31 mouse cellular contexts compared by ENCODE assay signal in the genomic region with DNA sequence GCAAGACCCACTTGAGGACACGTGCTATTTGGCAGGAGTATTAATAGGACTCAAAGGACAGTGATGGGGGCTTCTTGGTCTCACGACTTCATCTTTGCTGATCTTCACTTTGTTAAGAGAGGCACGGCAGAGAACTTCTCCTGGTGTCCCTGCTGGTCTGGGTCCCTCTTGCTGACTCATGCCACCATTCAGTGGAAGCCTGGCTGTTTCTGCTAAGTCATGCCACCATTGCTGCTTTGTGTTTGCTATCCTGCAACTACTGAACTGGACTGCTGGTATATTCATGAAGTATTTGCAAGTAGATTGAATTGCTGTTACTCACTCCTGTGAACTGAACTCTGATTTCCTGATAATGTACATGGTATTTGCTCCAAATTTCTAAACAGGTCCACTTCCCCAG. TPM values are rescaled to one million over a fixed set of nuclear protein-coding genes. Genes with fewer than 3 reads are reported as not detected.
DNase-seq lines count a peak whose midpoint lies in the region; ATAC-seq and TF ChIP-seq lines count a peak whose summit lies in the region.
"Had no signal": no experiment of that assay in that cellular context is flagged by ENCODE, and none has a peak within 500 bp of the region (broad histone marks: within the 10 kb centered on the region; RNA-seq: fewer than 3 reads in every experiment).

No protein-coding gene starts in this region.

- H3K27me3 ChIP-seq in liver, embryonic 15.5 days = peaks cover 4% of the 10 kb centered on the region
- H3K27me3 ChIP-seq in midbrain, embryonic 13.5 days = peaks cover 6% of the 10 kb centered on the region
- H3K27me3 ChIP-seq: embryonic facial prominence, embryonic 12.5 days; hindbrain, embryonic 15.5 days; limb, embryonic 15.5 days; Patski had no signal

- WGBS in liver, embryonic 15.5 days (ENCODE audit: insufficient replicate concordance) = 35% methylated on average over 3 of the region's 3 CpGs
- WGBS in midbrain, embryonic 13.5 days = 91% methylated on average over 3 of the region's 3 CpGs

- no peak for DNase-seq in ES-E14 (ENCODE audit: low read depth, low spot score)
- peak; percentile 20 for DNase-seq in c-Kit-negative CD71-positive TER-119-positive erythroid progenitor cells, embryonic 14.5 days (ENCODE audit: low read depth, low spot score)
- DNase-seq in liver = peak; percentile 77
- DNase-seq in adipocyte (ENCODE audit: low spot score) = no peak
- no peak for DNase-seq in left cerebral cortex, adult 11 months (ENCODE audit: low spot score)
- no peak for DNase-seq in gastrocnemius, postnatal 4 days (ENCODE audit: low spot score in 2 of 2)
- DNase-seq: adrenal gland, postnatal 25 days; cerebellum, adult 8-10 months; cerebellum, postnatal 25 days; forebrain, postnatal 0 days; gastrocnemius, postnatal 10 days; heart, adult 11 months; heart, postnatal 14 days; kidney, adult 18-20 months; kidney, postnatal 4 days; layer of hippocampus, postnatal 36 days; lung, postnatal 36 days; midbrain, embryonic 14.5 days; thymus, postnatal 14 days had no signal

- no peak overlapping the region for H3K9ac ChIP-seq in ES-E14 (ENCODE audit: insufficient read depth, low read depth, low read length, poor library complexity, severe bottlenecking)
- no peak overlapping the region for H3K9ac ChIP-seq in liver, embryonic 15.5 days
- H3K9ac ChIP-seq in midbrain, embryonic 13.5 days (replicated peaks) = no peak overlapping the region
- H3K9ac ChIP-seq: embryonic facial prominence, embryonic 12.5 days; forebrain, postnatal 0 days; hindbrain, embryonic 15.5 days; limb, embryonic 15.5 days; lung, embryonic 15.5 days had no signal

- no peak overlapping the region; the same call in 1 of the 2 replicates for H3K4me2 ChIP-seq in liver, embryonic 15.5 days
- no peak overlapping the region for H3K4me2 ChIP-seq in midbrain, embryonic 13.5 days (replicated peaks)
- H3K4me2 ChIP-seq: embryonic facial prominence, embryonic 12.5 days; heart, embryonic 11.5 days; hindbrain, embryonic 15.5 days; limb, embryonic 15.5 days; lung, embryonic 15.5 days had no signal

- H3K4me3 ChIP-seq in ES-E14 (ENCODE audit: insufficient read depth in 1 of 2, low read depth in 1 of 2, low read length in 2 of 2, poor library complexity in 1 of 2, severe bottlenecking in 1 of 2) = no peak overlapping the region
- H3K4me3 ChIP-seq in liver, embryonic 15.5 days (replicated peaks) = no peak overlapping the region
- H3K4me3 ChIP-seq in midbrain, embryonic 13.5 days (replicated peaks) = no peak overlapping the region
- H3K4me3 ChIP-seq: embryonic facial prominence, embryonic 12.5 days; hindbrain, embryonic 10.5 days; hindbrain, embryonic 15.5 days; limb, embryonic 10.5 days; limb, embryonic 15.5 days; lung, embryonic 15.5 days had no signal

- in situ Hi-C loops in ES-E14 (cut with MboI; ENCODE audit: low sequenced_read_pairs in 2 of 2, unreplicated experiment in 2 of 2) = no loop called here

- H3K36me3 ChIP-seq in ES-E14 (ENCODE audit: control insufficient read depth, insufficient read depth, low read length, poor library complexity, severe bottlenecking) = no peaks in the 10 kb centered on the region
- H3K36me3 ChIP-seq in liver, embryonic 15.5 days (replicated peaks) = no peaks in the 10 kb centered on the region
- no peaks in the 10 kb centered on the region for H3K36me3 ChIP-seq in midbrain, embryonic 13.5 days
- H3K36me3 ChIP-seq: embryonic facial prominence, embryonic 12.5 days; G1E; hindbrain, embryonic 10.5 days; hindbrain, embryonic 15.5 days; limb, embryonic 10.5 days; limb, embryonic 15.5 days; lung, embryonic 15.5 days had no signal

- H3K4me1 ChIP-seq in ES-E14 (ENCODE audit: control insufficient read depth in 2 of 2, insufficient read depth in 2 of 2, low read length in 2 of 2, poor library complexity in 1 of 2) = peaks cover 9 to 11% of the 10 kb centered on the region in 2 experiments; a peak in 2 of 4 replicates
- H3K4me1 ChIP-seq in liver, embryonic 15.5 days (replicated peaks) = peaks cover 29% of the 10 kb centered on the region
- peaks cover 39% of the 10 kb centered on the region for H3K4me1 ChIP-seq in midbrain, embryonic 13.5 days (replicated peaks)

- H3K27ac ChIP-seq in ES-E14 (ENCODE audit: insufficient read depth, low read depth, low read length, poor library complexity, severe bottlenecking) = no peak overlapping the region
- no peak overlapping the region for H3K27ac ChIP-seq in liver, embryonic 15.5 days (replicated peaks)
- H3K27ac ChIP-seq in midbrain, embryonic 13.5 days = no peak overlapping the region
- H3K27ac ChIP-seq: embryonic facial prominence, embryonic 12.5 days; hindbrain, embryonic 10.5 days; hindbrain, embryonic 15.5 days; limb, embryonic 10.5 days; limb, embryonic 15.5 days; lung, embryonic 15.5 days had no signal

- peak; percentile 58; the same call in 1 of the 2 replicates for ATAC-seq in liver, embryonic 15.5 days (ENCODE audit: insufficient read depth)
- no peak for ATAC-seq in midbrain, embryonic 13.5 days
- ATAC-seq: forebrain, postnatal 0 days; inflammation-experienced regulatory T-cells, adult 6 months; Patski had no signal

- H3K9me3 ChIP-seq in ES-E14 (ENCODE audit: control insufficient read depth, insufficient read depth, low read depth, low read length) = no peaks in the 10 kb centered on the region
- H3K9me3 ChIP-seq in liver, embryonic 15.5 days (replicated peaks) = no peaks in the 10 kb centered on the region
- H3K9me3 ChIP-seq in midbrain, embryonic 13.5 days = no peaks in the 10 kb centered on the region
- H3K9me3 ChIP-seq: embryonic facial prominence, embryonic 12.5 days; hindbrain, embryonic 10.5 days; hindbrain, embryonic 15.5 days; limb, embryonic 10.5 days; limb, embryonic 15.5 days; lung, embryonic 15.5 days had no signal

TF ChIP-seq in ES-E14, 5 proteins besides CTCF, POLR2A, EP300 and RAD21:
- TF ChIP-seq CHD2 (IDR thresholded peaks at IDR 0.05; ENCODE audit: low read depth, low read length) (no peak), MAFK (IDR thresholded peaks at IDR 0.05; ENCODE audit: insufficient read depth, low read depth, low read length) (0 out of 2 replicates have a peak, but pooled peaks have one; percentile 7), HCFC1 (IDR thresholded peaks at IDR 0.05; ENCODE audit: borderline replicate concordance, insufficient read depth, low read length) (no peak)

RNA-seq across cellular contexts. Expression of a gene that starts 59.6 kb away (rescaled TPM):
- 13.5 and 17.3 TPM in 2 replicates for total RNA-seq in ES-E14 (2012; rRNA removed)
- 27.1 and 30.9 TPM in 2 replicates for polyA plus RNA-seq in liver, embryonic 15.5 days (2015; fragmentation: Nextera tagmentation; extraction: Ambion mirVana)
- 13.0 and 15.6 TPM in 2 replicates for polyA plus RNA-seq in midbrain, embryonic 13.5 days (2015; fragmentation: Nextera tagmentation; extraction: Ambion mirVana)
- total RNA-seq in gastrocnemius, postnatal 4 days (2021) = 10 to 100 TPM; 16.9 to 18.8 TPM

Comparison
In these comparisons a context has a peak if more than half of its experiments do, and no peak if none do; other contexts are left out.
1. DNase-seq: peak in c-Kit-negative CD71-positive TER-119-positive erythroid progenitor cells, embryonic 14.5 days (single experiment) and liver (single experiment); none in ES-E14 (single experiment), adipocyte (single experiment), left cerebral cortex, adult 11 months (single experiment) and gastrocnemius, postnatal 4 days (0 of 2).